Mouse (Mus musculus) Patski (cell line): ENCODE results near the gene Agpat1. TPM values are rescaled to one million over a fixed set of nuclear protein-coding genes. Genes with fewer than 3 reads are reported as not detected.
A peak's percentile ranks its signal among the peaks of the same experiment; 100 is the strongest.

Experiments used
- ATAC-seq: fragments of 100-300 bp; one replicate; pipeline ENCODE4 v1.8.0; 2021
- CTCF ChIA-PET: fragments of 350-600 bp; sonication (Branson Sonifier 250); formaldehyde crosslinking; loops from one replicate; lab custom pipeline; 2022; ENCODE audit warnings: inconsistent platforms; lab: Charles Lee
- POLR2A ChIA-PET: fragments of 350-600 bp; sonication (Branson Sonifier 250); formaldehyde crosslinking; loops from one replicate; lab custom pipeline; 2022; ENCODE audit warnings: antibody characterized with exemption, inconsistent platforms; lab: Charles Lee
- DNase-seq: peaks from one replicate; pipeline ENCODE4 v3.0.0-alpha.2; 2011; ENCODE audit warnings: low read depth, low spot score
- H3K27me3 ChIP-seq: fragments of 371-371 bp; one replicate; pipeline ENCODE4 v1.5.1; 2021
- CTCF ChIP-seq: fragments of 100-300 bp; IDR thresholded peaks from one replicate; pipeline ENCODE4 v1.5.1; 2021
- in situ Hi-C: fragments of 300-500 bp; cut with MboI; formaldehyde crosslinking; loops from 3 replicates; pipeline ENCODE4 v1.11.1; 2018; ENCODE audit warnings: low pct_unique_long_range_greater_than_20kb, mixed read lengths
- polyA plus RNA-seq: library from polyadenylated mRNA; unstranded; gene quantifications from one replicate; pipeline ENCODE4 v1.2.3, GENCODE M21; 2021

Agpat1 gene
- polyA plus RNA-seq, 1 experiment from 2014 or later, result 128 TPM

- TF ChIP-seq CTCF, result no peak
- ATAC-seq (peak; percentile 77), DNase-seq (peak; percentile 96)
- ChIA-PET POLR2A (interaction anchor here (0.7 to 1.2 kb wide), 2 partner anchors 9 to 29 kb away, joined by 3 read pairs; no protein-coding TSS in a partner anchor), CTCF (interaction anchor here (1.0 to 2.3 kb wide), 5 partner anchors 11 to 56 kb away, joined by 3 to 7 read pairs (median 4); partner anchors contain the start of gene Fkbpl)
- in situ Hi-C loops, result no loop called here
- no peaks in the 10 kb centered on the region for H3K27me3 ChIP-seq
Observed at GRCm38 (mm10) chr17:34655581-34655991, 51.5 kb downstream of the Agpat1 start.

- in situ Hi-C loops, result no loop called here
- CTCF ChIA-PET, result interaction anchor here (1.6 to 2.3 kb wide), 2 partner anchors 41 to 55 kb away, joined by 6 to 7 read pairs; no protein-coding TSS in a partner anchor
- no peak for DNase-seq
Observed at GRCm38 (mm10) chr17:34656666-34657065, 52.6 kb downstream of the Agpat1 start.

GRCm38 (mm10) chr17:34657271-34657670 is 53.2 kb downstream of the Agpat1 start:
- in situ Hi-C loops, result no loop called here
- no peak for TF ChIP-seq CTCF
- ChIA-PET CTCF (interaction anchor here (2.3 kb wide), 1 partner anchor 55 kb away, joined by 7 read pairs; no protein-coding TSS in a partner anchor), POLR2A (no interaction called here)
- ATAC-seq (no peak), DNase-seq (no peak)
- H3K27me3 ChIP-seq, result no peaks in the 10 kb centered on the region

More at GRCm38 (mm10) chr17:34656666-34657065, 52.6 kb downstream of the Agpat1 start:
- no peak for ATAC-seq
- no peak for TF ChIP-seq CTCF
- POLR2A ChIA-PET, result no interaction called here
- H3K27me3 ChIP-seq, result no peaks in the 10 kb centered on the region

GRCm38 (mm10) chr17:34658145-34658544 is 54.1 kb downstream of the Agpat1 start:
- ChIA-PET POLR2A (no interaction called here), CTCF (no interaction called here)
- DNase-seq (no peak), ATAC-seq (no peak)
- TF ChIP-seq CTCF, result no peak
- in situ Hi-C loops, result no loop called here
- H3K27me3 ChIP-seq, result no peaks in the 10 kb centered on the region

- ATAC-seq (no peak), DNase-seq (no peak)
- TF ChIP-seq CTCF, result no peak
- H3K27me3 ChIP-seq, result no peaks in the 10 kb centered on the region
- ChIA-PET POLR2A (interaction anchor here (1.0 kb wide), 1 partner anchor 24 kb away, joined by 3 read pairs; no protein-coding TSS in a partner anchor), CTCF (no interaction called here)
- in situ Hi-C loops, result no loop called here
Observed at GRCm38 (mm10) chr17:34658591-34658990, 54.5 kb downstream of the Agpat1 start.

- CTCF ChIA-PET, result no interaction called here
- ATAC-seq (no peak), DNase-seq (no peak)
- no peak for TF ChIP-seq CTCF
- in situ Hi-C loops, result no loop called here
- POLR2A ChIA-PET, result interaction anchor here (1.0 kb wide), 1 partner anchor 23 kb away, joined by 3 read pairs; no protein-coding TSS in a partner anchor
- no peaks in the 10 kb centered on the region for H3K27me3 ChIP-seq
Observed at GRCm38 (mm10) chr17:34659181-34659896, 55.3 kb downstream of the Agpat1 start.

GRCm38 (mm10) chr17:34659897-34660214 is 55.8 kb downstream of the Agpat1 start:
- DNase-seq, result no peak
- TF ChIP-seq CTCF, result no peak
- ATAC-seq, result no peak
- H3K27me3 ChIP-seq, result no peaks in the 10 kb centered on the region
- ChIA-PET POLR2A (interaction anchor here (0.6 kb wide), 1 partner anchor 1611 kb away, joined by 3 read pairs; no protein-coding TSS in a partner anchor), CTCF (no interaction called here)
- in situ Hi-C loops, result loop anchor here (5.0 kb wide), 1 partner anchor 37 kb away; no protein-coding TSS in a partner anchor

GRCm38 (mm10) chr17:34660259-34660820 is 56.3 kb downstream of the Agpat1 start:
- in situ Hi-C loops, result loop anchor here (5.0 kb wide), 1 partner anchor 37 kb away; no protein-coding TSS in a partner anchor
- DNase-seq (no peak), ATAC-seq (no peak)
- ChIA-PET POLR2A (interaction anchor here (0.6 to 1.1 kb wide), 2 partner anchors 21 to 1611 kb away, joined by 3 to 4 read pairs; no protein-coding TSS in a partner anchor), CTCF (no interaction called here)
- H3K27me3 ChIP-seq, result peaks cover 4% of the 10 kb centered on the region
- no peak for TF ChIP-seq CTCF

- no peak for DNase-seq
- TF ChIP-seq CTCF, result no peak
- in situ Hi-C loops, result loop anchor here (5.0 kb wide), 1 partner anchor 36 kb away; no protein-coding TSS in a partner anchor
- CTCF ChIA-PET, result no interaction called here
- peaks cover 5% of the 10 kb centered on the region for H3K27me3 ChIP-seq
- ATAC-seq, result no peak
- POLR2A ChIA-PET, result interaction anchor here (1.1 kb wide), 1 partner anchor 20 kb away, joined by 4 read pairs; no protein-coding TSS in a partner anchor
Observed at GRCm38 (mm10) chr17:34661121-34661591, 57.1 kb downstream of the Agpat1 start.

- peaks cover 5% of the 10 kb centered on the region for H3K27me3 ChIP-seq
- TF ChIP-seq CTCF, result no peak
- CTCF ChIA-PET, result no interaction called here
- DNase-seq, result no peak
- in situ Hi-C loops, result loop anchor here (5.0 kb wide), 1 partner anchor 35 kb away; no protein-coding TSS in a partner anchor
- no peak for ATAC-seq
- POLR2A ChIA-PET, result no interaction called here
Observed at GRCm38 (mm10) chr17:34662468-34662867, 58.4 kb downstream of the Agpat1 start.

GRCm38 (mm10) chr17:34662978-34663377 is 58.9 kb downstream of the Agpat1 start:
- TF ChIP-seq CTCF, result no peak
- DNase-seq, result no peak
- no peak for ATAC-seq
- in situ Hi-C loops, result loop anchor here (5.0 kb wide), 1 partner anchor 34 kb away; no protein-coding TSS in a partner anchor
- CTCF ChIA-PET, result no interaction called here
- H3K27me3 ChIP-seq, result peaks cover 5% of the 10 kb centered on the region
- POLR2A ChIA-PET, result no interaction called here

Other genes with a start within 250 kb of the Agpat1 start
- gene Btnl2, start 249.4 kb upstream of the Agpat1 start, polyA plus RNA-seq, result not detected
- not detected for gene Btnl1, start 227.1 kb upstream of the Agpat1 start, polyA plus RNA-seq
- not detected for gene BC051142, start 205.4 kb upstream of the Agpat1 start, polyA plus RNA-seq
- gene Btnl4, start 126.9 kb upstream of the Agpat1 start, polyA plus RNA-seq, result not detected
- not detected for gene Btnl6, start 86.9 kb upstream of the Agpat1 start, polyA plus RNA-seq
- gene Notch4, start 40.0 kb upstream of the Agpat1 start, polyA plus RNA-seq, result 0.87 TPM
- gene Gpsm3, start 14.5 kb upstream of the Agpat1 start, polyA plus RNA-seq, result 0.35 TPM
- gene Pbx2, start 13.0 kb upstream of the Agpat1 start, polyA plus RNA-seq, result 59.7 TPM
- gene Ager, start 6.4 kb upstream of the Agpat1 start, polyA plus RNA-seq, result 1.2 TPM
- gene Rnf5, start 572 bp upstream of the Agpat1 start, polyA plus RNA-seq, result 69.1 TPM
- gene Egfl8, start 11.7 kb downstream of the Agpat1 start, polyA plus RNA-seq, result 2.5 TPM
- gene Ppt2, start 24.2 kb downstream of the Agpat1 start, polyA plus RNA-seq, result 108 TPM
- 6.7 TPM for gene Prrt1, start 25.3 kb downstream of the Agpat1 start, polyA plus RNA-seq
- gene Fkbpl, start 40.5 kb downstream of the Agpat1 start, polyA plus RNA-seq, result 22.5 TPM
- 88.4 TPM for gene Atf6b, start 42.9 kb downstream of the Agpat1 start, polyA plus RNA-seq
- 0.50 TPM for gene Tnxb, start 66.3 kb downstream of the Agpat1 start, polyA plus RNA-seq
- gene C4b, start 139.6 kb downstream of the Agpat1 start, polyA plus RNA-seq, result 1.1 TPM
- not detected for gene Cyp21a1, start 200.3 kb downstream of the Agpat1 start, polyA plus RNA-seq
- 50.8 TPM for gene Stk19, start 232.7 kb downstream of the Agpat1 start, polyA plus RNA-seq
- gene Dxo, start 232.8 kb downstream of the Agpat1 start, polyA plus RNA-seq, result 34.4 TPM
- 69.3 TPM for gene Skiv2l, start 245.9 kb downstream of the Agpat1 start, polyA plus RNA-seq
- 73.2 TPM for gene Nelfe, start 246.1 kb downstream of the Agpat1 start, polyA plus RNA-seq